Mouse (Mus musculus) limb, embryonic 12.5 days (tissue): ENCODE results near the gene Ap1g1. TPM values are rescaled to one million over a fixed set of nuclear protein-coding genes. Genes with fewer than 3 reads are reported as not detected.

Source experiments
- ATAC-seq: fragments of 200-750 bp; cut with Nextera tagmentation; 2 replicates; pipeline ENCODE4 v1.8.0; 2017; ENCODE audit warnings: low read depth, moderate TSS enrichment; ENCODE audit not compliant: insufficient number of reproducible peaks, insufficient read depth, low FRiP score, low TSS enrichment
- H3K27ac ChIP-seq: fragments of 300-500 bp; sonication (generic); 2 replicates; pipeline ENCODE4 v1.5.1; 2016; ENCODE audit warnings: mild to moderate bottlenecking, moderate library complexity
- H3K27me3 ChIP-seq: fragments of 300-500 bp; sonication (generic); 2 replicates; pipeline ENCODE4 v1.6.1; 2016; ENCODE audit warnings: mild to moderate bottlenecking, moderate library complexity
- H3K36me3 ChIP-seq: fragments of 300-500 bp; sonication (generic); 2 replicates; pipeline ENCODE4 v1.6.1; 2016; ENCODE audit warnings: mild to moderate bottlenecking, moderate library complexity
- H3K4me1 ChIP-seq: fragments of 300-500 bp; sonication (generic); replicated peaks from 2 replicates; pipeline ENCODE4 v1.6.1; 2016
- H3K4me2 ChIP-seq: fragments of 300-500 bp; sonication (generic); 2 replicates; pipeline ENCODE4 v1.6.1; 2016; ENCODE audit warnings: mild to moderate bottlenecking, moderate library complexity
- H3K4me3 ChIP-seq: fragments of 300-500 bp; sonication (generic); replicated peaks from 2 replicates; pipeline ENCODE4 v1.5.1; 2016; ENCODE audit warnings: mild to moderate bottlenecking
- H3K9ac ChIP-seq: fragments of 300-500 bp; sonication (generic); replicated peaks from 2 replicates; pipeline ENCODE4 v1.6.1; 2016; ENCODE audit warnings: mild to moderate bottlenecking, moderate library complexity
- H3K9me3 ChIP-seq: fragments of 300-500 bp; sonication (generic); 2 replicates; pipeline ENCODE4 v1.6.1; 2016; ENCODE audit warnings: mild to moderate bottlenecking, moderate library complexity
- WGBS: fragments of 180-500 bp; shearing (Covaris S2); methylation state at CpG from one replicate; pipeline ENCODE4 v1.1.7; 2016; 5-methylcytosine and 5-hydroxymethylcytosine counted together
- polyA plus RNA-seq: library from polyadenylated mRNA; unstranded; fragments of >200 nt; fragmentation: Nextera tagmentation; extraction: Ambion mirVana; gene quantifications from 2 replicates; pipeline ENCODE4 v1.2.1, GENCODE M21; 2016

Gene Ap1g1
- polyA plus RNA-seq, 1 experiment from 2014 or later, result 51.6 TPM

DNA sequence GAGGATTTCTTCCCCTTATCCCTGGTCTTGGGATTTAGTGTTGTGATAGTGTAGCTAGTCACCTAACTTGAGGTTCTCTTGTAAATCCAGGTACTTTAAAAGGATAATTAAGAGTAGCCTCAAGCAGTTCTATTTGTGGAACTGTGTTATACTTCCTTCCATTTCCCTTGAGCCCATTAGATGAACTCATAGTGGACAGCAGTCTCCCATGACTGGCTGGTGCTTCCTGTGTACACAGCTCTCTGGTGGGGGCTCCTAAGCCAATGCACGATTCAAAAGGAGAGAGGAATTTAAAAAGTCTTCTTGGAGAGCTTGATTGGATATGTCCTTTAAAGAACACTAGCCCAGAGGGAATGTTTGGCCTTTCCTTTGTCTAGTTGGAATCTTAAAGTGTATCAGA, 39.6 kb downstream of the Ap1g1 start:
- Histone ChIP-seq H3K4me3 (no peak overlapping the region), H3K36me3 (peaks cover 10% of the 10 kb centered on the region), H3K4me1 (peaks cover 7% of the 10 kb centered on the region; the same call in 1 of the 2 replicates), H3K27ac (peak overlapping the region; percentile 35; the same call in 1 of the 2 replicates), H3K9ac (no peak overlapping the region), H3K27me3 (no peaks in the 10 kb centered on the region), H3K9me3 (no peaks in the 10 kb centered on the region), H3K4me2 (no peak overlapping the region)
- no peak for ATAC-seq
- WGBS, result 50% methylated on average over 1 of the region's 1 CpGs

DNA sequence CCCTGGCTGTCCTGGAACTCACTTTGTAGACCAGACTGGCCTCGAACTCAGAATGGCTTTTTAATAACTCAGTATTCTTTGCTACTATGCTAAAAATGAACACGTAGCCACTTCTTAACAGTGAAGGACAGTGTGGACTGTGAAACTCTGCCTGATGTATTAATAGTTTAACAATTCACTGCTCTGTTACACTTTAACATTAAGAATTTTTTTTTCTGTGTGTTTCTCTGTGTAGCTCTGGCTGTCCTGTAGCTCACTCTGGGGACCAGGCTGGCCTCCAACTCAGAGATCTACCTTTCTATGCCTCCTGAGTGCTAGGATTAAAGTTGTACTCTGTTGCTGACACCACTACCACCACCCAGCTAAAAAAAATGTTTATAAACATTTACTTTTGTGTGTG, 45.2 kb downstream of the Ap1g1 start:
- H3K4me1 ChIP-seq, result no peaks in the 10 kb centered on the region
- no peak overlapping the region for H3K4me3 ChIP-seq
- 100% methylated on average over 2 of the region's 2 CpGs for WGBS
- no peak overlapping the region for H3K27ac ChIP-seq
- ATAC-seq, result no peak
- H3K9ac ChIP-seq, result no peak overlapping the region
- no peaks in the 10 kb centered on the region for H3K27me3 ChIP-seq
- peaks cover 23% of the 10 kb centered on the region; the same call in 1 of the 2 replicates for H3K36me3 ChIP-seq
- H3K4me2 ChIP-seq, result no peak overlapping the region
- H3K9me3 ChIP-seq, result no peaks in the 10 kb centered on the region

DNA sequence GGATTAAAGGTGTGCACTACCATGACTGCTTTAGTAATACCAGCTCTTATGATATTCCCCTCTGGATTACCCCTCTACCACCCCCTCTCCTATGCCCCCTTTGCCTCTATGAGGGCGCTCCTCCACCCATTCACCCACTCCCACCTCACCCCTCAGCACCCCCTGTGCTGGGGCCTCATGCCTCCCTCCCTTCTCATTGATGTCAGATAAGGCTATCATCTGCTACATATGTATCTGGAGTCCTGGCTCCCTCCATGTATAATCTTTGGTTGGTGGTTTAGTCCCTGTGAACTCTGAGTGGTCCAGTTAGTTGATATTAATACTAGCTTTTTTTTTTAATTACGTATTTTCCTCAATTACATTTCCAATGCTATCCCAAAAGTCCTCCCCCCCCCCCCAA, 61.5 kb downstream of the Ap1g1 start:
- H3K4me2 ChIP-seq, result no peak overlapping the region
- no peaks in the 10 kb centered on the region for H3K27me3 ChIP-seq
- no peak for ATAC-seq
- H3K9ac ChIP-seq, result no peak overlapping the region
- H3K4me3 ChIP-seq, result no peak overlapping the region
- no peaks in the 10 kb centered on the region for H3K4me1 ChIP-seq
- H3K9me3 ChIP-seq, result no peaks in the 10 kb centered on the region
- H3K36me3 ChIP-seq, result peaks cover 72% of the 10 kb centered on the region
- H3K27ac ChIP-seq, result no peak overlapping the region
- WGBS, result 91% methylated on average over 2 of the region's 2 CpGs

DNA sequence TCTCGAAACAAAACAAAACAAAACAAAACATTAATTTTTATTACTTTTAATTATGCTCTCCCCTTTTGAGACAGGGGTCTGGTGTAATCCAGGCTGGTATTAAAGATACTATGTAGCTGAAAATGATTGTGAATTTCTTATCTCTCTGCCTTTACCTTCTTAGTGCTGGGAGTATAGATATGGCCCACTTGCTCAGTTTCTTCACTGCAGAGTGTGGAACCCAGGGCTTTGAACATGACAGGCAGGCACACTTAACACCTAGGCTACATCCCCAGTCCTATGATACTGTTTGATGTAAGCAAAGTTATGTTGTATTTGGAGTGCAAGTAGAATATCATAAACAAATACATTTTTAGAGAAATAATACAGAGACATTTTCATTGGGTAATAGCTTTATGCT, 64.1 kb downstream of the Ap1g1 start:
- WGBS, result 97% methylated on average over 1 of the region's 1 CpGs
- peaks cover 73% of the 10 kb centered on the region for H3K36me3 ChIP-seq
- no peak for ATAC-seq

DNA sequence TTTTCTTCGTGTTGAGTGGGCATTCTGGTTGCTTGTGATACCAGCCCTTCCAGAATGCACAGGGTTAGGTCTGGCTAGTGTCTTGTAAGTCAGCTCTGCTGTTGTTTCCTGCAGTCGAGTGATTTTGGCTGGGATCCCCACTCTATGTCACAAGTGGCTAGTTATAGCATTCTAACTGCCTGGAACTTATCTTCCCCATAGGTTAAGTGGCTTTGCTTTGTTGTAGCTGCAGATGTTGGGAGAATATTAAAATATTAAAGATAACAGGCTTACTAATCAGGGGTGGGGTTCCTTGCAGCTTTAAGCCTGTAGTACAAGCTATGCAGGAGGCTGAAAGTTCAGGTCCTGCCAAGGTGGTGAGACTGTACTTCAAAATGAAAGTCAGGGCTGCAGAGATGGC, 69.5 kb downstream of the Ap1g1 start:
- H3K4me1 ChIP-seq, result no peaks in the 10 kb centered on the region
- no peak overlapping the region for H3K27ac ChIP-seq
- no peaks in the 10 kb centered on the region for H3K9me3 ChIP-seq
- no peak overlapping the region for H3K9ac ChIP-seq
- no peak overlapping the region for H3K4me3 ChIP-seq
- peaks cover 87% of the 10 kb centered on the region for H3K36me3 ChIP-seq
- no peak for ATAC-seq
- no peaks in the 10 kb centered on the region for H3K27me3 ChIP-seq
- no peak overlapping the region for H3K4me2 ChIP-seq
- 83% methylated on average over 2 of the region's 2 CpGs for WGBS

More for the DNA sequence above, 64.1 kb downstream of the Ap1g1 start:
- no peak overlapping the region for H3K9ac ChIP-seq
- no peaks in the 10 kb centered on the region for H3K9me3 ChIP-seq
- H3K4me3 ChIP-seq, result no peak overlapping the region
- H3K27ac ChIP-seq, result no peak overlapping the region
- H3K4me1 ChIP-seq, result no peaks in the 10 kb centered on the region
- no peak overlapping the region for H3K4me2 ChIP-seq
- H3K27me3 ChIP-seq, result no peaks in the 10 kb centered on the region

DNA sequence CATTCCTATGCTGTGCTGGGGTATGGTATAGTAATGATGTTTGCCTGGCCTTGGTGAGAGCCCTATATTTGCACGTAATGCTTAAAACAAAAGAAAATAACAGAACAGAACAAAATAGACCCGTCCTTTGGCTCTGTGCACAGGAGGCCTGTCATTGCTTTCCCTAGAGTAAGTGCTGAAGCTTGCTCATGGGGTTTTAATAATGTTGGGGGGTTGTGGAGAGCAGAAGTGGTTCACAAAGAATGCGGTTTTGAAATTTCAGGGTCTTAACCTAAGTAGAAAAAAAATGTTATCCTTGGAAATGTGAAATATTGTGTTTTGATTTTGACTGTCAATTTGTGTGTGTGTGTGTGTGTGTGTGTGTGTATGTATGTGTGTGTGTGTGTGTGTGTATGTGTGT, 70.6 kb downstream of the Ap1g1 start:
- Histone ChIP-seq H3K4me3 (no peak overlapping the region), H3K9ac (no peak overlapping the region), H3K9me3 (no peaks in the 10 kb centered on the region), H3K36me3 (peaks cover 84% of the 10 kb centered on the region), H3K27me3 (no peaks in the 10 kb centered on the region), H3K4me1 (no peaks in the 10 kb centered on the region), H3K27ac (no peak overlapping the region), H3K4me2 (no peak overlapping the region)
- ATAC-seq, result no peak
- 89% methylated on average over 3 of the region's 3 CpGs for WGBS

DNA sequence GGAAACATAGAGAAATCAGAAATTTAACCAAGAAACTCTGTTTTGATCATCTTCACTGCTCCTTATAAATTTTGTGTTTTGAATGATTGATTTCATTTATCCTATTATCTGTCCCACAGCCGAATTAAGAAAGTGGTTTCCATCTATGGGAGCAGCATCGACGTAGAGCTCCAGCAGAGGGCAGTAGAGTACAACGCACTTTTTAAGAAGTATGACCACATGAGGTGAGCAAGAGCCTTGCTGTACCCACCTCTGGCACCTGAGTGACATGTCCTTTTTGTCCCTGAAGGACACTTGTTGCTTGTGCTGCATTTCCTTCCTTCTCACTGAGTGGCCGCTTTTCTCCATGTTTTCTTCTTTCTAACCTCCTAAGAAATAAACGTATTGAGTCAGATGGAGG, 75.1 kb downstream of the Ap1g1 start:
- ATAC-seq, result no peak
- no peaks in the 10 kb centered on the region for H3K4me1 ChIP-seq
- H3K4me3 ChIP-seq, result no peak overlapping the region
- H3K27me3 ChIP-seq, result no peaks in the 10 kb centered on the region
- 50% methylated on average over 6 of the region's 6 CpGs for WGBS
- H3K9ac ChIP-seq, result no peak overlapping the region
- H3K9me3 ChIP-seq, result no peaks in the 10 kb centered on the region
- peaks cover 80% of the 10 kb centered on the region for H3K36me3 ChIP-seq
- H3K27ac ChIP-seq, result no peak overlapping the region
- H3K4me2 ChIP-seq, result no peak overlapping the region

DNA sequence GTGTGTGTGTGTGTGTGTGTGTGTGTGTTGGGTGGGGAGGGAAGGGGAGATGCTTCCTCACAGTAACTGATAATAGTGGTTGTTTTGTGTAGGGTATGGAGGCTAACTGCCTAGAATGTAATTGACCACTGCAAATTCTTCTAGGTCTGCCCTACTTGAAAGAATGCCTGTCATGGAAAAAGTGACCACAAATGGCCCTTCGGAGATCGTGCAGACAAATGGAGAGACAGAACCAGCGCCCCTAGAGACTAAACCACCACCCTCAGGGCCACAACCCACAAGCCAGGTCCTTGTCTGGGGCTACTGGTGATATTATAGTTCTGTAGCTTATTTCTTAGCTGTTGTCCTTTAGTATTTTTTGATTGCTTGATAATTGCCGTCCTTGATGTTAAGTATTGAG, 76.2 kb downstream of the Ap1g1 start:
- 91% methylated on average over 4 of the region's 4 CpGs for WGBS
- no peak overlapping the region for H3K4me3 ChIP-seq
- H3K27me3 ChIP-seq, result no peaks in the 10 kb centered on the region
- no peaks in the 10 kb centered on the region for H3K9me3 ChIP-seq
- H3K36me3 ChIP-seq, result peaks cover 77% of the 10 kb centered on the region
- H3K4me2 ChIP-seq, result no peak overlapping the region
- no peak overlapping the region for H3K9ac ChIP-seq
- no peak overlapping the region for H3K27ac ChIP-seq
- H3K4me1 ChIP-seq, result no peaks in the 10 kb centered on the region
- no peak for ATAC-seq

DNA sequence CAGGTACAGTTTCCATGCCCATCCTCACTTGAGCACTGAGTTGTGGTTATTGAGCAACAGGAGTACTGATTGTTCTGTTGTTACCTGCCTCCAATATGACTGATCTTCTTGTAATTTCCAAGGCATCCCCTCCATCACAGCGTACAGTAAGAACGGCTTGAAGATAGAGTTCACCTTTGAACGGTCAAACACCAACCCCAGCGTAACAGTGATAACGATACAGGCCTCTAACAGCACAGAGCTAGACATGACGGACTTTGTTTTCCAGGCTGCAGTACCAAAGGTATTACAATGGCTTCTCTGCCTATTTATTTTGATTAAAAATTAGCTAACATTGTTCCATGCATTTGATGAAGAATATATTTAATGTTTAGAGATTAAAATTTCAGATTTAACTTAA, 77.1 kb downstream of the Ap1g1 start:
- no peak overlapping the region for H3K27ac ChIP-seq
- WGBS, result 97% methylated on average over 6 of the region's 6 CpGs
- H3K4me3 ChIP-seq, result no peak overlapping the region
- H3K4me2 ChIP-seq, result no peak overlapping the region
- H3K36me3 ChIP-seq, result peaks cover 77% of the 10 kb centered on the region
- no peak overlapping the region for H3K9ac ChIP-seq
- H3K4me1 ChIP-seq, result no peaks in the 10 kb centered on the region
- ATAC-seq, result no peak
- H3K27me3 ChIP-seq, result no peaks in the 10 kb centered on the region
- H3K9me3 ChIP-seq, result no peaks in the 10 kb centered on the region

DNA sequence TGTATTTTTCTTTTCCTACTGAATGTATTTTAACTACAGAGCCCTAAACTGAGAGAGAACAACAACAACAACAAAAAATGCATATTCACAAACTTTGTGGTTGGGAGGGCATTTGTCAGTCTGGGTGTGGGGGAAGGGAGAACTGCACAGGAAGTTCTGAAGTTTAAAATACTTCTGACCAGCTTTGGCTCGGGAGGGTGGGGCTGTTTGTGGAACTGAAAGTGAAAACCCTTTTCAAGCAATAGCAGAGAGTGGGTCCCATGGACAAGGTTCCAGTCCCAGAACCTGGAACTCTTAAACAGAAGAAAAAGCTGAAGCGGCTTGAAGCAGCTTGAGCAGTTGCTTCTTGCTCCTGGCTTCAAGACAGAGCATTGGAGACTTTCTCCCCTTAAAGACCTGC, 85.0 kb downstream of the Ap1g1 start:
- no peaks in the 10 kb centered on the region for H3K27me3 ChIP-seq
- H3K4me2 ChIP-seq, result no peak overlapping the region
- no peak for ATAC-seq
- H3K9me3 ChIP-seq, result no peaks in the 10 kb centered on the region
- no peak overlapping the region for H3K9ac ChIP-seq
- no peak overlapping the region for H3K27ac ChIP-seq
- WGBS, result 78% methylated on average over 2 of the region's 2 CpGs
- 0 out of 2 replicates have a peak, but pooled peaks cover 4% of the 10 kb centered on the region for H3K4me1 ChIP-seq
- H3K4me3 ChIP-seq, result no peak overlapping the region
- H3K36me3 ChIP-seq, result peaks cover 54% of the 10 kb centered on the region

DNA sequence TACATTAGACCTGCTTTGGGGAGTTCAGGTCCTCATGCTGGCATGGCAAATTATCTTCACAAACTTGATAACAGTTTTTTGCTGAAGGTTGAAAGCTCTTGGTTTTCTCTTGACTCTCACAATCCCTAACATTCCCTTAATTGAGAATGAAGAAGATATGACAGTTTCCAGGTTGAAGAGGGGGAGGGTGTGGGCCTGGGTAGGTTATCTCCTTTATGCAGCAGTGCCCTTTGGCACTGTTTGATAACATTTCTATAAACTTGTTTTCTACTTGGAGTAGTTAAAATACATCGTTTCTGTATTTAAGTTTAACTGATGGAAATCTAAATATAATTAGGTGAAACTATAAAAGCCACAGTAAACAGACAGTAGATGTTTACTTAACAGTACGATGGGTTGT, 86.4 kb downstream of the Ap1g1 start:
- Histone ChIP-seq H3K9ac (no peak overlapping the region), H3K9me3 (no peaks in the 10 kb centered on the region), H3K4me3 (no peak overlapping the region), H3K27me3 (no peaks in the 10 kb centered on the region), H3K36me3 (peaks cover 43% of the 10 kb centered on the region), H3K4me2 (no peak overlapping the region), H3K27ac (no peak overlapping the region), H3K4me1 (0 out of 2 replicates have a peak, but pooled peaks cover 7% of the 10 kb centered on the region)
- no peak for ATAC-seq
- WGBS, result 91% methylated on average over 2 of the region's 2 CpGs

DNA sequence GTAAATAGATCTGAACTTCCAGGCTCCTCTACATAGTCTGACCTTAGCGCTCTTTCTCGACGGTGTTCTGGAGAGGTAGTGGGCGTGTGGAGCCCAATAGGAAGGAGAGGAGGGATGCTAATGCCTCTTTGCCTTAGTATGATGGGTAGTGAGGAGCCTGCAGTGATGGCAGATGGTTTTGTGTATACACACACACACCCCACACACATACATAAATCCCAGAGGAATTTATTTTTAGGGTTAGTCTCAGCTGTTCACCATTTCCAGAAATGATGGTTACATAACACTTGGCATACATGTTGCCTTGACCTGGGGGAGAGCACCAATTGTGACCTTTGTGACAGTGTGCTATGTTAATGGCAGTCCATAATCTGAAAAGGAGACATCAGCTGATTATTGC, 87.2 kb downstream of the Ap1g1 start:
- no peaks in the 10 kb centered on the region for H3K27me3 ChIP-seq
- WGBS, result 80% methylated on average over 4 of the region's 4 CpGs
- ATAC-seq, result no peak

More for the DNA sequence above, 87.2 kb downstream of the Ap1g1 start:
- no peak overlapping the region for H3K9ac ChIP-seq
- H3K9me3 ChIP-seq, result no peaks in the 10 kb centered on the region
- no peak overlapping the region for H3K27ac ChIP-seq
- H3K4me1 ChIP-seq, result 0 out of 2 replicates have a peak, but pooled peaks cover 13% of the 10 kb centered on the region
- peaks cover 36% of the 10 kb centered on the region for H3K36me3 ChIP-seq
- no peak overlapping the region for H3K4me2 ChIP-seq
- no peak overlapping the region for H3K4me3 ChIP-seq
